Mouse (Mus musculus): ENCODE results near the gene Sp3. TPM values are rescaled to one million over a fixed set of nuclear protein-coding genes. Genes with fewer than 3 reads are reported as not detected.
"Not testable (repeated sequence)": the region's sequence is repeated elsewhere in the genome, so short reads cannot be mapped to it uniquely, and the experiment has no call there.

Gene Sp3
- polyA plus RNA-seq (2012; rRNA removed): 26.3 and 26.6 TPM in 2 replicates

DNA sequence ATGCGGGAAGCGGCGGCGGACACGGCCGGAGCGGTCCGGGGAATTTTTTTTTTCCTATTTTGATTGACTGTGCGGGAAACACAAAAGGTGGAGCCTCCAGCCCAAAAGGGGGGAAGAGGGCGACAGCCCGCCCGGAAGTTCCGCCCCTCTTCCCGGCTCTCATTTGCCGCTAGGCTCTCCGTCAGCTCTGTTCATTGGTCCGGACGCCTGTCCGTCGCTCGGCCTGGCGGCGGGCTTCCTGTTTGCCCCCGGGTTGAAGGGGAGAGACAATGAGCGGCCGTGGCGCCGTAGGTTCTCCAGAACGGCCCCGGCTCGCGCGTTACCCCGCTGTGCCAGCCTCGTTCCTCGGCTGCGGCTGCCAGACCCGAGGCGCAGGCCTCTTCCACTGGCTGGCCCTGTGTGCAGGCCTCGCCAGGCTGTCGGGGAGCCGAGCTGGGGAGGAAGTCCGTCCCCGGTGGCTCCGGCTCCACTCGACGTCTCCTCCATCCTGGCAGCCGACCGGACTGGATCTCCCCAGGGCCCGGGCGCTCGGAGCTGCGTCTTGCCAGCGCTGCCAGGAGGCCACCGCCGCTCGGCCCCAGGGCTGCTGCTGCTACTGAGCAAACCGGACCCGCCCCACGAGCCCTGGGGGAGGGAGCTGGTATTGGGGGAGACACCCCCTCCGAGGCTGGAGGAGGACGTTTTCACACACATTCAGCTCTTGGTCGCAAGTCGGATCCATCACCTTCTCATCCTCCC, at the start of gene Sp3:
Gene Sp3 (minus strand): TSS at position 110 of the 738 bp plus-strand sequence.
- H3K27ac ChIP-seq (ENCODE audit: insufficient read depth, low read length): peak within 1 kb of the TSS; percentile 100
- H3K4me1 ChIP-seq (ENCODE audit: control insufficient read depth, insufficient read depth, low read length): peaks cover 2% of the 10 kb centered on the region
- TF ChIP-seq CTCF (IDR thresholded peaks at IDR 0.05; ENCODE audit: extremely low read depth, insufficient read depth, low read length) (no peak), POLR2A (IDR thresholded peaks at IDR 0.05; ENCODE audit: extremely low read depth, insufficient read depth, low read length) (peak; percentile 75; the same call in 1 of the 2 replicates)

DNA sequence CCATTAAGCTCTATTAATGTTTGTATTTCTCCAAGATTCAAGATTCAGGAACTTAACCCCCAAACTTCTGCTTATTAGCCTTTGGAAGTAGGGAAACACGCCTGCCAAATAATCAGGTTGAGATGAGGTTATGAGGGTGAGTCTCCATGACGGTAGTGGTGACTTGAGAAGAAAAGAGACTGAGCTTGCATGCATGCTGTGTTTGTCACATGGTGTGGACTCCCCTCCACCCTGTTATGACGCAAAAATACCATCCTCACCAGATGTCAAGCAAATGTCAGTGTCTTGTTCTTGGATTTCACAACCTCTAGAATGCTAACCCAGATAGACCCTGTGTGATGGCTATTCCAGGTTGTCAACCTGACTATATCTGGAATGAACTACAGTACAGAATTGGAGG, 49.6 kb upstream of the Sp3 start:
- no peak for TF ChIP-seq POLR2A (IDR thresholded peaks at IDR 0.05; ENCODE audit: extremely low read depth, insufficient read depth, low read length)
- TF ChIP-seq CTCF (IDR thresholded peaks at IDR 0.05; ENCODE audit: extremely low read depth, insufficient read depth, low read length): no peak
- Histone ChIP-seq H3K4me3 (ENCODE audit: insufficient read depth, low read length) (no peak overlapping the region), H3K4me1 (ENCODE audit: control insufficient read depth, insufficient read depth, low read length) (no peaks in the 10 kb centered on the region), H3K27ac (ENCODE audit: insufficient read depth, low read length) (no peak overlapping the region)

More for the DNA sequence above, at the start of gene Sp3:
- H3K4me3 ChIP-seq (ENCODE audit: insufficient read depth, low read length): peak within 1 kb of the TSS; percentile 70

DNA sequence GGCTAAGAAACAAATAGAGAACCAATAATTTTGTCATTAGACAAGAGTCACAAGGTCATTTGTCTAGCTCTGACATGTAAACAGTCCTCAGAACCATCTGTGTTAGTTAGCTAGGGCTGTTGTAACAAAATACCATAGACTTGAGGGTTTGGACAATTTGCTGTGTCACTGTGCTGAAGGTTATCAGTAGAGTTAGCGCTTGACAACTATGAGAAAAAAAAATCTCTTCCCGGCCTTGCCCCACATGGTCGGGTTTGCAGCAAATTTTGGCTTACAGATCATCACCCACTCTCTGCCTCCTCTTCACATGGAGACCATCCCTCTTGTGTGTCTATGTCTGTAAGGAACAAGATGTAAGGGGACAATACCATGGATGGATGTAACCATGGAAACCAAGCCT, 47.8 kb upstream of the Sp3 start:
- TF ChIP-seq CTCF (IDR thresholded peaks at IDR 0.05; ENCODE audit: extremely low read depth, insufficient read depth, low read length) (no peak), POLR2A (IDR thresholded peaks at IDR 0.05; ENCODE audit: extremely low read depth, insufficient read depth, low read length) (no peak)
- no peaks in the 10 kb centered on the region for H3K4me1 ChIP-seq (ENCODE audit: control insufficient read depth, insufficient read depth, low read length)
- no peak overlapping the region for H3K27ac ChIP-seq (ENCODE audit: insufficient read depth, low read length)
- H3K4me3 ChIP-seq (ENCODE audit: insufficient read depth, low read length): no peak overlapping the region

DNA sequence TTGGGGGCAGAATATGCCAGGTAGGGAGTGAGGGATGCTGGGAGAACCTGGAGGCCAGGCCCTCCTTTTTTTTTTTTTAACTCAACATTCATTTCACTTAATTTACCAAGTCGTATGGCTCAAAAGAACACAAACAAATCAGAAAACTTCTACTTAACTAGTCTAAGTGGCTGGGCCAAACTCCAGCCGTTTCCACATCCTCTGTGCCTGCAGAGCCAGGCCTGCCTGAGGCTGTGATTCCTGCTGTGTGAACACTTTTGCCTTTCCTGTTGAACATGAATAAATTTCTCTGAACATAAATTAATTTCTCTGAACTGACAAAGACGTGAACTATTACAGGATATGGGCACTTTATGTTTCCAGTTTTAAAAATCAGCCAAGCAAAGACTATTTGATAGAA, 46.9 kb upstream of the Sp3 start:
- Histone ChIP-seq H3K4me1 (ENCODE audit: control insufficient read depth, insufficient read depth, low read length) (no peaks in the 10 kb centered on the region), H3K4me3 (ENCODE audit: insufficient read depth, low read length) (no peak overlapping the region), H3K27ac (ENCODE audit: insufficient read depth, low read length) (no peak overlapping the region)
- TF ChIP-seq POLR2A (IDR thresholded peaks at IDR 0.05; ENCODE audit: extremely low read depth, insufficient read depth, low read length) (no peak), CTCF (IDR thresholded peaks at IDR 0.05; ENCODE audit: extremely low read depth, insufficient read depth, low read length) (no peak)

DNA sequence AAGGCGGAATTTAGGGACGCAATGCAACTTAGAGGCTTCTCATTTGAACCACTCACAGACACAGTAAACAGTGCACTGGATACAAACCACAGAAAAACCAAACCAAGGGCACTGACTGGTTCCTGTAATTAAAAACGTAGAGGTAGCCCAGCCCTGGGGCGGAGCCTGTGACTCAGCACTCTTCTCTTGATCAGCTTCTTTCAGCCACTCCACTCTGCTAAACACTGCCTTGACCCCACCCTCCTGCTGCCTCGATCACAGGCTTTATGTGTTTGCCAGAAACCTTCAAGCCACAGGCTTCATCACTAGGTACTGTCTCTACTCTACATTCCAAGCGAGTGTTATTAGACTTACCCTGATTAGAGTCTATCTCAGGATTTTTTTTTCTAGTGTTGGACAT, 43.6 kb upstream of the Sp3 start:
- Histone ChIP-seq H3K27ac (ENCODE audit: insufficient read depth, low read length) (no peak overlapping the region), H3K4me1 (ENCODE audit: control insufficient read depth, insufficient read depth, low read length) (0 out of 2 replicates have a peak, but pooled peaks cover 1% of the 10 kb centered on the region), H3K4me3 (ENCODE audit: insufficient read depth, low read length) (no peak overlapping the region)
- no peak for TF ChIP-seq CTCF (IDR thresholded peaks at IDR 0.05; ENCODE audit: extremely low read depth, insufficient read depth, low read length)
- no peak for TF ChIP-seq POLR2A (IDR thresholded peaks at IDR 0.05; ENCODE audit: extremely low read depth, insufficient read depth, low read length)

DNA sequence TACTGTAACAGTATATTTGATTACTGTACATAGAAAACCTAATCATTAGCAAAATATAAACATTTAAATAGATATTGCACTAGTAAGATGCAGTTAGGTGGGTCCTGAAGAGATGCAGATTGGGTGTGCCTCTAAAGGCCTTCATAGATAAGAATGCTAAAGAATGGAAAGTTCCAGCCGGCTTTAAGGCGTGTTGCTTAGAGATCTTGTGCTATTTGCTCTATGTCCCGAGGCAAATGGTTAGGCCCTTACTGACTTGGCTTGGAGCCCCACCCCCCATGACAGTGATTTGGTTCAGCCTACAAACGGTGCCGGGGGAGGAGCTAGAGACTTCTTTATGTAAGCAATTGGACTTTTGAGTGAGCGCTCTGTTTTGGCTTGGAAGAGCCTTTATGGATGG, 40.8 kb upstream of the Sp3 start:
- no peak overlapping the region for H3K4me3 ChIP-seq (ENCODE audit: insufficient read depth, low read length)
- no peak overlapping the region for H3K27ac ChIP-seq (ENCODE audit: insufficient read depth, low read length)
- TF ChIP-seq CTCF (IDR thresholded peaks at IDR 0.05; ENCODE audit: extremely low read depth, insufficient read depth, low read length): no peak
- TF ChIP-seq POLR2A (IDR thresholded peaks at IDR 0.05; ENCODE audit: extremely low read depth, insufficient read depth, low read length): no peak
- 0 out of 2 replicates have a peak, but pooled peaks cover 1% of the 10 kb centered on the region for H3K4me1 ChIP-seq (ENCODE audit: control insufficient read depth, insufficient read depth, low read length)

DNA sequence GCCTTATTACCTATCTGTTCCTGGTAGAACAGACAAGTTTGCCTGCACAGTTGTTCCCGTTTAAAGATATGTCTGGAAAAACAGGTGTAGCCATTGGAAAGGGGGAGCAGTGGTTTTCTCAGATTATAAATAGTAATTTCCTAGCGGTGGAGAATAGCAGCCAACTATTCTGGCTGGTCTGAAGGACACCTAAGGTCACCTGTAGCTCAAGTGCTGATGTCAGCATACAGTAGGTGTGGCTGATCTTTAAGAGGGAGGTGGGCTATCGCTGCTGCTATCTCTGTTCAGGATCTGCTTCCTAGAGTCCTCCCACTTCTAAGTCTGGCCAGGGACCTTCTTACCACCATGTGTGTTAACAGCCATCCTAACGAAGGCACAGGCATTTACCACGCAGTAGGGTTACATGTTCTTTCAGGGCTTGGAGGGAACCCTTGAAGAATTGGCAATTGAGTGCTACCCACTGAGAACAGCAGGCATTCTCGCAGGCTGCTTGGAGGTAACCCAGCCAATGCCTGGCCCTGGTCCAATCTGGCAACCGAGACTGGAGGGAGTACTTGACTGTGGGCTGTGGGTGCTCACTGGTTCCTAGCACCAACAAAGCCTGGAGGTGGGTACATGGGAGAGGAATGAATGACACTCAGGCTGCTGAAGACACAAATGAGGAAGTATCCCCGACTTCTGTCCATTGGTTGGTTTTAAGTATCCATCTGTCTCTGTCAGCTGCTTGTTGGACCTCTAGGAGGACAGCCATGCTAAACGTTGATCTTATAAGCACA, 39.3 kb upstream of the Sp3 start:
- H3K27ac ChIP-seq (ENCODE audit: insufficient read depth, low read length): no peak overlapping the region
- no peak overlapping the region for H3K4me3 ChIP-seq (ENCODE audit: insufficient read depth, low read length)
- 0 out of 2 replicates have a peak, but pooled peaks cover 1% of the 10 kb centered on the region for H3K4me1 ChIP-seq (ENCODE audit: control insufficient read depth, insufficient read depth, low read length)
- TF ChIP-seq CTCF (IDR thresholded peaks at IDR 0.05; ENCODE audit: extremely low read depth, insufficient read depth, low read length): no peak
- no peak for TF ChIP-seq POLR2A (IDR thresholded peaks at IDR 0.05; ENCODE audit: extremely low read depth, insufficient read depth, low read length)

DNA sequence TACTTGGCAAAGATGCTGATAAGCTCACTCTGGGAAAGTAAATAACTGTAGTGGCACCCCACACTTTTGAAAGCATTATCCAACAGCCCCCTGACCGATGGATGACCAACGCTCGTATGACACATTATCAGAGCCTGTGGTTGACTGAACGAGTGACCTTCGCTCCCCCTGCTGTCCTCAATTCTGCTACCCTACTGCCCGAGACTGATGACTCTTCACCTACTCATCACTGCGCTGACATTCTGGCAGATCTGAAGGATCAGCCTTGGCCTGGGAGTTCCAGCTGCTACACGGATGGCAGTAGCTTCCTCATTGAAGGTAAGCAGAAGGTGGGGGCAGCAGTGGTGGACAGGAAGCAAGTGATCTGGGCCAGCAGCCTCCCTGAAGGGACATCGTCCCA, 33.8 kb upstream of the Sp3 start:
- not testable (repeated sequence) for H3K27ac ChIP-seq (ENCODE audit: insufficient read depth, low read length); H3K4me3 ChIP-seq (ENCODE audit: insufficient read depth, low read length); H3K4me1 ChIP-seq (ENCODE audit: control insufficient read depth, insufficient read depth, low read length)

DNA sequence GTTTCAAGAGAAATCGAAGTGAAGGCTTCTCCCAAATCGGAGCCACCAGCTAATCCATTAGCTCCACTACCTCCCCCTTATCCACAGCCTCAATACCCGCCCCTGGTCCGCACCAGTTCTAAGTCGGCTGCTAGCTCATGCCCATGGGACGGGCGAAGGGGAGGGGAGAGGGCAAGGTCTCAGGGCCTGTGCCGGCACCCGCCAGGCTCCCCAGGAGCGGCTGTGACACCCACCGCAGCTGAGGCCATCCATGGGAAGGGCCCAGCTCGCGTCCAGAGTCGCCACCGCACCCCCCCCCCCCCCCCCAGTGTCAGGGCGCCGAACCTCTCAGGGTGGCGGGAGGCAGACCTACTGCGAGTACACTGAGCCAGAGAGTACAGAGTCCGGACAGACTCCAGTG, 32.4 kb upstream of the Sp3 start:
- H3K4me1 ChIP-seq (ENCODE audit: control insufficient read depth, insufficient read depth, low read length): no peaks in the 10 kb centered on the region
- TF ChIP-seq POLR2A (IDR thresholded peaks at IDR 0.05; ENCODE audit: extremely low read depth, insufficient read depth, low read length): no peak
- no peak for TF ChIP-seq CTCF (IDR thresholded peaks at IDR 0.05; ENCODE audit: extremely low read depth, insufficient read depth, low read length)
- H3K4me3 ChIP-seq (ENCODE audit: insufficient read depth, low read length): no peak overlapping the region
- H3K27ac ChIP-seq (ENCODE audit: insufficient read depth, low read length): no peak overlapping the region

DNA sequence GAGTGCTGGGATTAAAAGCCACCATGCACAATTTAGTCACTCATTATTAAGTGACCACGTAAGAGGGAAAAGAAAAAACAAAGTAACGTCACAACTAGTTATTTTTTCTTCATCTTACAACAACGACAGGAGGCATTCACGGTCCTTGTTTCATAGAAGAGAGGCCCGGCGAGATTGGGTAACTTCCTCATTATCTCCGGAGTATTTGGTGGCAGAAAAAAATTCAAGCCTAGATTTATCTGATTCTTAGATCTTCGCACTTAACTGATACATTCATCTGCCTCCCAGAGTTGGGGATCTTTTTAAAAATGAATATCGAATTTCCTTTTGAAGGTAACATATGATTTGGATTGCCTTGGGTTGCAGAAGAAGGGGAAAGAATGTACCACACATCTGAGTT, 27.2 kb upstream of the Sp3 start:
- Histone ChIP-seq H3K4me3 (ENCODE audit: insufficient read depth, low read length) (no peak overlapping the region), H3K4me1 (ENCODE audit: control insufficient read depth, insufficient read depth, low read length) (no peaks in the 10 kb centered on the region), H3K27ac (ENCODE audit: insufficient read depth, low read length) (no peak overlapping the region)
- no peak for TF ChIP-seq POLR2A (IDR thresholded peaks at IDR 0.05; ENCODE audit: extremely low read depth, insufficient read depth, low read length)
- no peak for TF ChIP-seq CTCF (IDR thresholded peaks at IDR 0.05; ENCODE audit: extremely low read depth, insufficient read depth, low read length)

Measured in cortical plate, adult 2 months (tissue).